Mouse (Mus musculus): ENCODE results near the gene Olfr53. TPM values are rescaled to one million over a fixed set of nuclear protein-coding genes. Genes with fewer than 3 reads are reported as not detected.

Olfr53 gene
- polyA plus RNA-seq, 1 experiment from 2014 or later = not detected

GRCm38 (mm10) chr7:140681651-140682050, 35.4 kb downstream of the Olfr53 start, which contains the start of gene Olfr45:
Gene Olfr45 (plus strand): TSS chr7:140681951.
- DNase-seq (ENCODE audit: low spot score) = no peak
- H3K4me3 ChIP-seq (replicated peaks; ENCODE audit: low read depth, low read length) = no peak within 1 kb of the TSS
- H3K27me3 ChIP-seq (ENCODE audit: insufficient read depth, low read length) = no peaks in the 10 kb centered on the region
- no peak for ATAC-seq (replicated peaks; ENCODE audit: low FRiP score, low read depth)
- no peak within 1 kb of the TSS for H3K4me2 ChIP-seq (ENCODE audit: low read length)
- TF ChIP-seq CTCF (IDR thresholded peaks at IDR 0.05; ENCODE audit: low read depth) = no peak
- 86% methylated on average over 1 of the region's 1 CpGs for WGBS
- no peaks in the 10 kb centered on the region for H3K36me3 ChIP-seq (ENCODE audit: insufficient read depth, low read length)
- H3K9ac ChIP-seq (ENCODE audit: low read depth, low read length) = no peak within 1 kb of the TSS
- no peaks in the 10 kb centered on the region for H3K4me1 ChIP-seq (replicated peaks; ENCODE audit: insufficient read depth, low read length)
- no peaks in the 10 kb centered on the region for H3K9me3 ChIP-seq (replicated peaks; ENCODE audit: low read length)
- H3K27ac ChIP-seq = no peak within 1 kb of the TSS

GRCm38 (mm10) chr7:140696967-140697366, 50.7 kb downstream of the Olfr53 start, which contains the start of gene Olfr541:
Gene Olfr541 (plus strand): TSS chr7:140697267.
- ATAC-seq (replicated peaks; ENCODE audit: low FRiP score, low read depth) (no peak), DNase-seq (ENCODE audit: low spot score) (no peak)
- Histone ChIP-seq H3K27me3 (ENCODE audit: insufficient read depth, low read length) (no peaks in the 10 kb centered on the region), H3K9ac (ENCODE audit: low read depth, low read length) (no peak within 1 kb of the TSS), H3K4me2 (ENCODE audit: low read length) (no peak within 1 kb of the TSS), H3K36me3 (ENCODE audit: insufficient read depth, low read length) (no peaks in the 10 kb centered on the region), H3K4me1 (replicated peaks; ENCODE audit: insufficient read depth, low read length) (no peaks in the 10 kb centered on the region), H3K27ac (no peak within 1 kb of the TSS), H3K4me3 (replicated peaks; ENCODE audit: low read depth, low read length) (no peak within 1 kb of the TSS), H3K9me3 (replicated peaks; ENCODE audit: low read length) (no peaks in the 10 kb centered on the region)
- TF ChIP-seq CTCF (IDR thresholded peaks at IDR 0.05; ENCODE audit: low read depth) = no peak

Other genes starting within 250 kb of the Olfr53 start
- not detected in 2 replicates for gene Olfr531, start 243.5 kb upstream of the Olfr53 start, polyA plus RNA-seq (2015; fragmentation: Nextera tagmentation; extraction: Ambion mirVana)
- gene Olfr532, start 224.8 kb upstream of the Olfr53 start, polyA plus RNA-seq (2015; fragmentation: Nextera tagmentation; extraction: Ambion mirVana) = not detected in 2 replicates
- not detected in 2 replicates for gene Olfr533, start 183.1 kb upstream of the Olfr53 start, polyA plus RNA-seq (2015; fragmentation: Nextera tagmentation; extraction: Ambion mirVana)
- not detected in 2 replicates for gene Olfr535, start 162.2 kb upstream of the Olfr53 start, polyA plus RNA-seq (2015; fragmentation: Nextera tagmentation; extraction: Ambion mirVana)
- gene Olfr536, start 139.1 kb upstream of the Olfr53 start, polyA plus RNA-seq (2015; fragmentation: Nextera tagmentation; extraction: Ambion mirVana) = not detected in 2 replicates
- not detected in 2 replicates for gene Olfr538, start 78.6 kb upstream of the Olfr53 start, polyA plus RNA-seq (2015; fragmentation: Nextera tagmentation; extraction: Ambion mirVana)
- 0.01 TPM in 1 of 2 replicates, not detected in the other for gene Olfr46, start 45.2 kb upstream of the Olfr53 start, polyA plus RNA-seq (2015; fragmentation: Nextera tagmentation; extraction: Ambion mirVana)
- gene Olfr61, start 17.5 kb upstream of the Olfr53 start, polyA plus RNA-seq (2015; fragmentation: Nextera tagmentation; extraction: Ambion mirVana) = not detected in 2 replicates
- not detected in 2 replicates for gene Olfr539, start 13.5 kb downstream of the Olfr53 start, polyA plus RNA-seq (2015; fragmentation: Nextera tagmentation; extraction: Ambion mirVana)
- gene Olfr45, start 35.5 kb downstream of the Olfr53 start, polyA plus RNA-seq (2015; fragmentation: Nextera tagmentation; extraction: Ambion mirVana) = not detected in 2 replicates
- not detected in 2 replicates for gene Olfr541, start 50.8 kb downstream of the Olfr53 start, polyA plus RNA-seq (2015; fragmentation: Nextera tagmentation; extraction: Ambion mirVana)
- gene Cyp2e1, start 117.3 kb downstream of the Olfr53 start, polyA plus RNA-seq (2015; fragmentation: Nextera tagmentation; extraction: Ambion mirVana) = 4.4 and 6.2 TPM in 2 replicates
- not detected in 2 replicates for gene Syce1, start 141.4 kb downstream of the Olfr53 start, polyA plus RNA-seq (2015; fragmentation: Nextera tagmentation; extraction: Ambion mirVana)
- gene Zfp941, start 175.7 kb downstream of the Olfr53 start, polyA plus RNA-seq (2015; fragmentation: Nextera tagmentation; extraction: Ambion mirVana) = 1.2 and 1.3 TPM in 2 replicates
- gene Urah, start 188.6 kb downstream of the Olfr53 start, polyA plus RNA-seq (2015; fragmentation: Nextera tagmentation; extraction: Ambion mirVana) = 0.61 and 1.1 TPM in 2 replicates
- not detected in 2 replicates for gene Scgb1c1, start 199.1 kb downstream of the Olfr53 start, polyA plus RNA-seq (2015; fragmentation: Nextera tagmentation; extraction: Ambion mirVana)
- not detected in 2 replicates for gene Odf3, start 201.4 kb downstream of the Olfr53 start, polyA plus RNA-seq (2015; fragmentation: Nextera tagmentation; extraction: Ambion mirVana)
- gene Gm45785, start 209.9 kb downstream of the Olfr53 start, polyA plus RNA-seq (2015; fragmentation: Nextera tagmentation; extraction: Ambion mirVana) = 0.18 TPM in 1 of 2 replicates, not detected in the other
- gene Ric8a, start 210.5 kb downstream of the Olfr53 start, polyA plus RNA-seq (2015; fragmentation: Nextera tagmentation; extraction: Ambion mirVana) = 45.0 and 53.1 TPM in 2 replicates
- gene Bet1l, start 211.1 kb downstream of the Olfr53 start, polyA plus RNA-seq (2015; fragmentation: Nextera tagmentation; extraction: Ambion mirVana) = 48.0 and 53.9 TPM in 2 replicates
- 198 and 219 TPM in 2 replicates for gene Psmd13, start 235.5 kb downstream of the Olfr53 start, polyA plus RNA-seq (2015; fragmentation: Nextera tagmentation; extraction: Ambion mirVana)
- 47.2 and 48.6 TPM in 2 replicates for gene Sirt3, start 235.9 kb downstream of the Olfr53 start, polyA plus RNA-seq (2015; fragmentation: Nextera tagmentation; extraction: Ambion mirVana)

Measured in kidney, postnatal 0 days (tissue).